Mouse (Mus musculus) heart, embryonic 11.5 days (tissue): ENCODE measurements at regions not wholly inside any gene's neighbourhood (a gene's known extent, or its start where the extent isn't known, plus 50 kb on each side); places are given as distances from the start of the nearest gene placed in this dataset.

Experiments used
- ATAC-seq: fragments of 200-750 bp; cut with Nextera tagmentation; replicated peaks from 2 replicates; pipeline ENCODE4 v1.8.0; 2017; ENCODE audit warnings: moderate library complexity; ENCODE audit not compliant: insufficient number of reproducible peaks, low FRiP score, low TSS enrichment
- H3K27ac ChIP-seq: fragments of 300-500 bp; sonication (generic); 2 replicates; pipeline ENCODE4 v1.5.1; 2014; ENCODE audit warnings: mild to moderate bottlenecking, low read depth, low read length
- H3K27me3 ChIP-seq: fragments of 300-500 bp; sonication (generic); 2 replicates; pipeline ENCODE4 v1.6.1; 2014; ENCODE audit warnings: mild to moderate bottlenecking, low read length, mixed read lengths; ENCODE audit not compliant: control insufficient read depth, insufficient read depth
- H3K36me3 ChIP-seq: fragments of 300-500 bp; sonication (generic); 2 replicates; pipeline ENCODE4 v1.6.1; 2014; ENCODE audit warnings: mild to moderate bottlenecking, low read length, moderate library complexity, mixed read lengths; ENCODE audit not compliant: control insufficient read depth, insufficient read depth
- H3K4me1 ChIP-seq: fragments of 300-500 bp; sonication (generic); 2 replicates; pipeline ENCODE4 v1.6.1; 2014; ENCODE audit warnings: low read length; ENCODE audit not compliant: control insufficient read depth, insufficient read depth
- H3K4me2 ChIP-seq: fragments of 300-500 bp; sonication (generic); 2 replicates; pipeline ENCODE4 v1.6.1; 2014; ENCODE audit warnings: mild to moderate bottlenecking, moderate library complexity
- H3K4me3 ChIP-seq: fragments of 300-500 bp; sonication (generic); 2 replicates; pipeline ENCODE4 v1.5.1; 2014; ENCODE audit warnings: low read depth, low read length
- H3K9ac ChIP-seq: fragments of 300-500 bp; sonication (generic); 2 replicates; pipeline ENCODE4 v1.6.1; 2014; ENCODE audit warnings: mild to moderate bottlenecking, low read depth, low read length, moderate library complexity
- H3K9me3 ChIP-seq: fragments of 300-500 bp; sonication (generic); replicated peaks from 2 replicates; pipeline ENCODE4 v1.6.1; 2016; ENCODE audit warnings: low read length; ENCODE audit not compliant: control insufficient read depth
- WGBS: fragments of 180-500 bp; shearing (Covaris S2); extraction: QIAGEN DNeasy Blood & Tissue Kit; methylation state at CpG from one replicate; pipeline ENCODE4 v1.1.7; 2014; ENCODE audit not compliant: insufficient replicate concordance; 5-methylcytosine and 5-hydroxymethylcytosine counted together

- Histone ChIP-seq H3K9ac (no peak overlapping the region), H3K4me3 (no peak overlapping the region), H3K27ac (no peak overlapping the region), H3K4me1 (no peaks in the 10 kb centered on the region), H3K27me3 (no peaks in the 10 kb centered on the region), H3K36me3 (no peaks in the 10 kb centered on the region), H3K9me3 (no peaks in the 10 kb centered on the region), H3K4me2 (no peak overlapping the region)
- WGBS = 86% methylated on average over 2 of the region's 2 CpGs
- ATAC-seq = no peak
These were observed 71.6 kb upstream of the Slc22a23 start for GRCm38 (mm10) chr13:34416603-34417002.

GRCm38 (mm10) chr13:34414533-34414932 lies 69.6 kb upstream of the Slc22a23 start:
- 80% methylated on average over 2 of the region's 2 CpGs for WGBS
- Histone ChIP-seq H3K4me2 (no peak overlapping the region), H3K4me3 (no peak overlapping the region), H3K9ac (no peak overlapping the region), H3K27me3 (no peaks in the 10 kb centered on the region), H3K27ac (no peak overlapping the region), H3K36me3 (no peaks in the 10 kb centered on the region), H3K4me1 (no peaks in the 10 kb centered on the region), H3K9me3 (no peaks in the 10 kb centered on the region)
- ATAC-seq = no peak

GRCm38 (mm10) chr13:34408669-34409055 lies 63.7 kb upstream of the Slc22a23 start:
- Histone ChIP-seq H3K27ac (no peak overlapping the region), H3K9ac (no peak overlapping the region), H3K4me3 (no peak overlapping the region), H3K4me1 (0 out of 2 replicates have a peak, but pooled peaks cover 7% of the 10 kb centered on the region), H3K9me3 (no peaks in the 10 kb centered on the region), H3K27me3 (no peaks in the 10 kb centered on the region), H3K4me2 (no peak overlapping the region), H3K36me3 (no peaks in the 10 kb centered on the region)
- ATAC-seq = no peak
- 41% methylated on average over 2 of the region's 2 CpGs for WGBS

GRCm38 (mm10) chr13:34408007-34408668 lies 63.2 kb upstream of the Slc22a23 start:
- no peaks in the 10 kb centered on the region for H3K36me3 ChIP-seq
- H3K27me3 ChIP-seq = no peaks in the 10 kb centered on the region
- H3K9ac ChIP-seq = no peak overlapping the region
- 0 out of 2 replicates have a peak, but pooled peaks cover 7% of the 10 kb centered on the region for H3K4me1 ChIP-seq
- ATAC-seq = no peak
- H3K9me3 ChIP-seq = no peaks in the 10 kb centered on the region
- H3K27ac ChIP-seq = no peak overlapping the region
- no peak overlapping the region for H3K4me2 ChIP-seq
- no peak overlapping the region for H3K4me3 ChIP-seq
- 40% methylated on average over 4 of the region's 4 CpGs for WGBS

- H3K9me3 ChIP-seq = no peaks in the 10 kb centered on the region
- H3K4me2 ChIP-seq = no peak overlapping the region
- H3K27me3 ChIP-seq = no peaks in the 10 kb centered on the region
- H3K4me3 ChIP-seq = no peak overlapping the region
- 0 out of 2 replicates have a peak, but pooled peaks cover 7% of the 10 kb centered on the region for H3K4me1 ChIP-seq
- no peak overlapping the region for H3K9ac ChIP-seq
- no peak for ATAC-seq
- no peak overlapping the region for H3K27ac ChIP-seq
- H3K36me3 ChIP-seq = no peaks in the 10 kb centered on the region
These were observed 61.3 kb upstream of the Slc22a23 start for GRCm38 (mm10) chr13:34406291-34406690.

GRCm38 (mm10) chr13:34402631-34403030 lies 57.6 kb upstream of the Slc22a23 start:
- H3K27me3 ChIP-seq = no peaks in the 10 kb centered on the region
- H3K4me1 ChIP-seq = no peaks in the 10 kb centered on the region
- H3K9me3 ChIP-seq = no peaks in the 10 kb centered on the region
- no peak overlapping the region for H3K27ac ChIP-seq
- WGBS = 63% methylated on average over 1 of the region's 1 CpGs
- no peak overlapping the region for H3K4me3 ChIP-seq
- no peaks in the 10 kb centered on the region for H3K36me3 ChIP-seq
- H3K4me2 ChIP-seq = no peak overlapping the region
- no peak for ATAC-seq
- H3K9ac ChIP-seq = no peak overlapping the region

GRCm38 (mm10) chr13:34401031-34401430 lies 56.0 kb upstream of the Slc22a23 start:
- Histone ChIP-seq H3K4me2 (no peak overlapping the region), H3K4me3 (no peak overlapping the region), H3K9me3 (no peaks in the 10 kb centered on the region), H3K36me3 (no peaks in the 10 kb centered on the region), H3K27ac (no peak overlapping the region), H3K9ac (no peak overlapping the region), H3K27me3 (no peaks in the 10 kb centered on the region), H3K4me1 (no peaks in the 10 kb centered on the region)
- WGBS = 73% methylated on average over 2 of the region's 2 CpGs
- ATAC-seq = no peak

- Histone ChIP-seq H3K4me1 (no peaks in the 10 kb centered on the region), H3K27ac (no peak overlapping the region), H3K9ac (no peak overlapping the region), H3K27me3 (no peaks in the 10 kb centered on the region), H3K4me3 (no peak overlapping the region), H3K9me3 (no peaks in the 10 kb centered on the region), H3K36me3 (no peaks in the 10 kb centered on the region), H3K4me2 (0 out of 2 replicates have a peak overlapping the region, but pooled peaks have one; percentile 14)
- WGBS = 57% methylated on average over 3 of the region's 3 CpGs
- ATAC-seq = no peak
These were observed 53.9 kb upstream of the Slc22a23 start for GRCm38 (mm10) chr13:34398847-34399246.

- H3K36me3 ChIP-seq = no peaks in the 10 kb centered on the region
- H3K4me1 ChIP-seq = no peaks in the 10 kb centered on the region
- no peaks in the 10 kb centered on the region for H3K9me3 ChIP-seq
- 31% methylated on average over 10 of the region's 10 CpGs for WGBS
- H3K27ac ChIP-seq = no peak overlapping the region
- peak overlapping the region; percentile 14; the same call in 1 of the 2 replicates for H3K4me2 ChIP-seq
- H3K4me3 ChIP-seq = no peak overlapping the region
- H3K27me3 ChIP-seq = no peaks in the 10 kb centered on the region
- ATAC-seq = no peak
- H3K9ac ChIP-seq = no peak overlapping the region
These were observed 53.2 kb upstream of the Slc22a23 start for GRCm38 (mm10) chr13:34398061-34398787.
